Mouse (Mus musculus): ENCODE data around the gene Gm9970. TPM values are rescaled to one million over a fixed set of nuclear protein-coding genes. Genes with fewer than 3 reads are reported as not detected.

The Gm9970 gene
- total and polyA plus RNA-seq, 2 experiments from 2014 or later: 1.1 TPM; not detected in 1

- Histone ChIP-seq H3K4me1 (ENCODE audit: control insufficient read depth, insufficient read depth) (peaks cover 11% of the 10 kb centered on the region; the same call in 1 of the 2 replicates), H3K4me3 (ENCODE audit: low read depth, low read length) (peak within 1 kb of the TSS; percentile 19), H3K36me3 (replicated peaks; ENCODE audit: control insufficient read depth, insufficient read depth, low read length) (peaks cover 68% of the 10 kb centered on the region), H3K4me2 (ENCODE audit: low read depth, low read length) (peak within 1 kb of the TSS; percentile 54), H3K27me3 (ENCODE audit: control insufficient read depth, insufficient read depth, low read length) (no peaks in the 10 kb centered on the region), H3K27ac (ENCODE audit: low read depth) (no peak within 1 kb of the TSS), H3K9ac (replicated peaks; ENCODE audit: low read depth, low read length) (no peak within 1 kb of the TSS), H3K9me3 (replicated peaks; ENCODE audit: control insufficient read depth, low read length) (no peaks in the 10 kb centered on the region)
- TF ChIP-seq CTCF (IDR thresholded peaks at IDR 0.05; ENCODE audit: low read depth): no peak
- no peak for TF ChIP-seq EP300 (IDR thresholded peaks at IDR 0.05; ENCODE audit: low read depth)
- DNase-seq (ENCODE audit: low spot score) (no peak), ATAC-seq (ENCODE audit: insufficient read depth, low read depth) (peak; percentile 61)
- 33% methylated on average over 41 of the region's 47 CpGs for WGBS
Observed at GRCm38 (mm10) chr5:31251541-31252101, 10.6 kb upstream of the Gm9970 start, which contains the start of gene Krtcap3. Krtcap3 (plus strand) TSS chr5:31251691.

- no peak overlapping the region for H3K27ac ChIP-seq (ENCODE audit: low read depth)
- no peak overlapping the region for H3K9ac ChIP-seq (replicated peaks; ENCODE audit: low read depth, low read length)
- WGBS: 58% methylated on average over 4 of the region's 4 CpGs
- H3K9me3 ChIP-seq (replicated peaks; ENCODE audit: control insufficient read depth, low read length): no peaks in the 10 kb centered on the region
- ATAC-seq (ENCODE audit: insufficient read depth, low read depth) (no peak), DNase-seq (ENCODE audit: low spot score) (no peak)
- H3K36me3 ChIP-seq (replicated peaks; ENCODE audit: control insufficient read depth, insufficient read depth, low read length): peaks cover 73% of the 10 kb centered on the region
- H3K4me2 ChIP-seq (ENCODE audit: low read depth, low read length): no peak overlapping the region
- TF ChIP-seq CTCF (IDR thresholded peaks at IDR 0.05; ENCODE audit: low read depth) (no peak), EP300 (IDR thresholded peaks at IDR 0.05; ENCODE audit: low read depth) (no peak)
- peaks cover 11% of the 10 kb centered on the region; the same call in 1 of the 2 replicates for H3K4me1 ChIP-seq (ENCODE audit: control insufficient read depth, insufficient read depth)
- no peaks in the 10 kb centered on the region for H3K27me3 ChIP-seq (ENCODE audit: control insufficient read depth, insufficient read depth, low read length)
- no peak overlapping the region for H3K4me3 ChIP-seq (ENCODE audit: low read depth, low read length)
Observed at GRCm38 (mm10) chr5:31250716-31251115, 9.7 kb upstream of the Gm9970 start.

GRCm38 (mm10) chr5:31242191-31242590 is 1.2 kb upstream of the Gm9970 start:
- 16% methylated on average over 10 of the region's 10 CpGs for WGBS
- Histone ChIP-seq H3K4me1 (ENCODE audit: control insufficient read depth, insufficient read depth) (peaks cover 6% of the 10 kb centered on the region), H3K9ac (replicated peaks; ENCODE audit: low read depth, low read length) (peak overlapping the region; percentile 92), H3K4me3 (ENCODE audit: low read depth, low read length) (peak overlapping the region; percentile 81), H3K27me3 (ENCODE audit: control insufficient read depth, insufficient read depth, low read length) (no peaks in the 10 kb centered on the region), H3K4me2 (ENCODE audit: low read depth, low read length) (peak overlapping the region; percentile 81), H3K36me3 (replicated peaks; ENCODE audit: control insufficient read depth, insufficient read depth, low read length) (peaks cover 36% of the 10 kb centered on the region), H3K27ac (ENCODE audit: low read depth) (peak overlapping the region; percentile 97; the same call in 1 of the 2 replicates), H3K9me3 (replicated peaks; ENCODE audit: control insufficient read depth, low read length) (no peaks in the 10 kb centered on the region)
- ATAC-seq (ENCODE audit: insufficient read depth, low read depth) (no peak), DNase-seq (ENCODE audit: low spot score) (no peak)
- TF ChIP-seq CTCF (IDR thresholded peaks at IDR 0.05; ENCODE audit: low read depth): no peak
- no peak for TF ChIP-seq EP300 (IDR thresholded peaks at IDR 0.05; ENCODE audit: low read depth)

- no peak for TF ChIP-seq EP300 (IDR thresholded peaks at IDR 0.05; ENCODE audit: low read depth)
- TF ChIP-seq CTCF (IDR thresholded peaks at IDR 0.05; ENCODE audit: low read depth): no peak
- peak overlapping the region; percentile 92 for H3K9ac ChIP-seq (replicated peaks; ENCODE audit: low read depth, low read length)
- no peaks in the 10 kb centered on the region for H3K9me3 ChIP-seq (replicated peaks; ENCODE audit: control insufficient read depth, low read length)
- no peaks in the 10 kb centered on the region for H3K27me3 ChIP-seq (ENCODE audit: control insufficient read depth, insufficient read depth, low read length)
- H3K4me1 ChIP-seq (ENCODE audit: control insufficient read depth, insufficient read depth): peaks cover 6% of the 10 kb centered on the region
- DNase-seq (ENCODE audit: low spot score) (no peak), ATAC-seq (ENCODE audit: insufficient read depth, low read depth) (no peak)
- peak overlapping the region; percentile 81 for H3K4me2 ChIP-seq (ENCODE audit: low read depth, low read length)
- WGBS: 0% methylated on average over 13 of the region's 13 CpGs
- peak overlapping the region; percentile 81 for H3K4me3 ChIP-seq (ENCODE audit: low read depth, low read length)
- peak overlapping the region; percentile 97 for H3K27ac ChIP-seq (ENCODE audit: low read depth)
- peaks cover 30% of the 10 kb centered on the region for H3K36me3 ChIP-seq (replicated peaks; ENCODE audit: control insufficient read depth, insufficient read depth, low read length)
Observed at GRCm38 (mm10) chr5:31241522-31242034, 546 bp upstream of the Gm9970 start.

- H3K4me2 ChIP-seq (ENCODE audit: low read depth, low read length): no peak overlapping the region
- TF ChIP-seq EP300 (IDR thresholded peaks at IDR 0.05; ENCODE audit: low read depth) (no peak), CTCF (IDR thresholded peaks at IDR 0.05; ENCODE audit: low read depth) (no peak)
- DNase-seq (ENCODE audit: low spot score) (no peak), ATAC-seq (ENCODE audit: insufficient read depth, low read depth) (no peak)
- no peaks in the 10 kb centered on the region for H3K9me3 ChIP-seq (replicated peaks; ENCODE audit: control insufficient read depth, low read length)
- WGBS: 44% methylated on average over 1 of the region's 1 CpGs
- no peaks in the 10 kb centered on the region for H3K27me3 ChIP-seq (ENCODE audit: control insufficient read depth, insufficient read depth, low read length)
- H3K4me1 ChIP-seq (ENCODE audit: control insufficient read depth, insufficient read depth): no peaks in the 10 kb centered on the region
- no peak overlapping the region for H3K9ac ChIP-seq (replicated peaks; ENCODE audit: low read depth, low read length)
- no peak overlapping the region for H3K27ac ChIP-seq (ENCODE audit: low read depth)
- no peak overlapping the region for H3K4me3 ChIP-seq (ENCODE audit: low read depth, low read length)
- H3K36me3 ChIP-seq (replicated peaks; ENCODE audit: control insufficient read depth, insufficient read depth, low read length): no peaks in the 10 kb centered on the region
Observed at GRCm38 (mm10) chr5:31226641-31227040, 14.4 kb downstream of the Gm9970 start.
